Mouse (Mus musculus) MEL (cell line): Measurements from ENCODE around the gene Wars2. TPM values are rescaled to one million over a fixed set of nuclear protein-coding genes. Genes with fewer than 3 reads are reported as not detected.

Experiments used
- DNase-seq: peaks from one replicate; pipeline ENCODE4 v3.0.0; 2011; ENCODE audit warnings: low read depth, low spot score
- H3K27ac ChIP-seq: 2 replicates; pipeline ENCODE4 v1.5.1; 2012; ENCODE audit warnings: low read depth, mild to moderate bottlenecking, control low read depth, low read length, moderate library complexity; ENCODE audit not compliant: control insufficient read depth
- H3K27me3 ChIP-seq, 2 experiments: fragments of 150-350 bp in 1 of 2; sonication (generic) in 1 of 2; 2 replicates each; pipeline ENCODE4 v1.6.1; 2012; ENCODE audit warnings: low read length in 2 of 2, mild to moderate bottlenecking in 2 of 2, improper control_type of control experiment in 1 of 2, moderate library complexity in 1 of 2; ENCODE audit not compliant: insufficient read depth in 2 of 2, control insufficient read depth in 1 of 2
- H3K36me3 ChIP-seq, 2 experiments: 2 replicates each; pipeline ENCODE4 v1.6.1; 2012 to 2014; ENCODE audit warnings: low read length in 2 of 2, improper control_type of control experiment in 1 of 2, inconsistent platforms in 1 of 2, mild to moderate bottlenecking in 1 of 2; ENCODE audit not compliant: insufficient read depth in 2 of 2, control insufficient read depth in 1 of 2
- H3K4me1 ChIP-seq, 2 experiments: fragments of 150-350 bp in 1 of 2; sonication (generic) in 1 of 2; 2 replicates each; pipeline ENCODE4 v1.6.1; 2012; ENCODE audit warnings: low read length in 2 of 2, improper control_type of control experiment in 1 of 2, mild to moderate bottlenecking in 1 of 2; ENCODE audit not compliant: insufficient read depth in 2 of 2, control insufficient read depth in 1 of 2
- H3K4me3 ChIP-seq, 2 experiments: fragments of 150-350 bp in 1 of 2; sonication (generic) in 1 of 2; 2 replicates each; pipeline ENCODE4 v1.5.1; 2012; ENCODE audit warnings: low read depth in 2 of 2, low read length in 2 of 2, mild to moderate bottlenecking in 2 of 2, moderate library complexity in 2 of 2, control low read depth in 1 of 2, improper control_type of control experiment in 1 of 2; ENCODE audit not compliant: control insufficient read depth in 1 of 2, insufficient read depth in 1 of 2
- H3K79me2 ChIP-seq: 2 replicates; pipeline ENCODE4 v1.6.1; 2012; ENCODE audit warnings: mild to moderate bottlenecking, low read length, moderate library complexity; ENCODE audit not compliant: control insufficient read depth, poor library complexity, insufficient read depth
- H3K9ac ChIP-seq: 2 replicates; pipeline ENCODE4 v1.6.1; 2012; ENCODE audit warnings: low read depth, mild to moderate bottlenecking, control low read depth, low read length, moderate library complexity; ENCODE audit not compliant: control insufficient read depth, poor library complexity, severe bottlenecking
- H3K9me3 ChIP-seq: fragments of 150-350 bp; sonication (generic); replicated peaks from 2 replicates; pipeline ENCODE4 v1.6.1; 2012; ENCODE audit warnings: mild to moderate bottlenecking, low read length, improper control_type of control experiment, moderate library complexity; ENCODE audit not compliant: insufficient read depth
- CHD2 ChIP-seq: IDR thresholded peaks from 2 replicates; pipeline ENCODE4 v1.6.1; 2011; ENCODE audit warnings: low read length, improper control_type of control experiment
- E2F4 ChIP-seq: IDR thresholded peaks from 2 replicates; pipeline ENCODE4 v1.6.1; 2011; ENCODE audit warnings: low read depth, low read length, improper control_type of control experiment, borderline replicate concordance
- ELF1 ChIP-seq: IDR thresholded peaks from 2 replicates; pipeline ENCODE4 v1.6.1; 2014; ENCODE audit warnings: low read depth, mild to moderate bottlenecking, inconsistent platforms, low read length, improper control_type of control experiment, moderate library complexity
- EP300 ChIP-seq, 2 experiments: IDR thresholded peaks; 2 replicates each; pipeline ENCODE4 v1.6.1; 2011; ENCODE audit warnings: improper control_type of control experiment in 2 of 2, low read length in 2 of 2, low read depth in 1 of 2, mild to moderate bottlenecking in 1 of 2
- ETS1 ChIP-seq: IDR thresholded peaks from 2 replicates; pipeline ENCODE4 v1.6.1; 2012; ENCODE audit warnings: low read depth, mild to moderate bottlenecking, inconsistent platforms, low read length, improper control_type of control experiment, moderate library complexity
- HCFC1 ChIP-seq: IDR thresholded peaks from 2 replicates; pipeline ENCODE4 v1.6.1; 2012; ENCODE audit warnings: low read depth, mild to moderate bottlenecking, inconsistent platforms, low read length, improper control_type of control experiment, moderate library complexity
- JUND ChIP-seq: IDR thresholded peaks from 2 replicates; pipeline ENCODE4 v1.6.1; 2011; ENCODE audit warnings: low read depth, mild to moderate bottlenecking, improper control_type of control experiment, low read length
- KAT2A ChIP-seq: conservative IDR thresholded peaks from 2 replicates; pipeline ENCODE4 v1.6.1; 2012; ENCODE audit warnings: low read depth, low read length, improper control_type of control experiment, inconsistent platforms
- MAFK ChIP-seq: IDR thresholded peaks from 2 replicates; pipeline ENCODE4 v1.6.1; 2011; ENCODE audit warnings: low read depth, mild to moderate bottlenecking, low read length, improper control_type of control experiment, borderline replicate concordance
- MAX ChIP-seq: IDR thresholded peaks from 2 replicates; pipeline ENCODE4 v1.6.1; 2011; ENCODE audit warnings: low read length, improper control_type of control experiment
- MEF2A ChIP-seq: IDR thresholded peaks from 2 replicates; pipeline ENCODE4 v1.6.1; 2014; ENCODE audit warnings: low read depth, mild to moderate bottlenecking, inconsistent platforms, low read length, improper control_type of control experiment; ENCODE audit not compliant: poor library complexity, insufficient replicate concordance, severe bottlenecking; ENCODE audit errors: extremely low read depth
- MXI1 ChIP-seq: IDR thresholded peaks from 2 replicates; pipeline ENCODE4 v1.6.1; 2011; ENCODE audit warnings: mild to moderate bottlenecking, low read depth, low read length, improper control_type of control experiment
- MYC ChIP-seq: IDR thresholded peaks from 2 replicates; pipeline ENCODE4 v1.6.1; 2011; ENCODE audit warnings: low read depth, mild to moderate bottlenecking, low read length, improper control_type of control experiment, moderate library complexity
- NELFE ChIP-seq: IDR thresholded peaks from 2 replicates; pipeline ENCODE4 v1.6.1; 2011; ENCODE audit warnings: low read depth, low read length, improper control_type of control experiment
- NRF1 ChIP-seq: IDR thresholded peaks from 2 replicates; pipeline ENCODE4 v1.6.1; 2014; ENCODE audit warnings: low read depth, mild to moderate bottlenecking, inconsistent platforms, low read length, improper control_type of control experiment, moderate library complexity; ENCODE audit not compliant: poor library complexity, insufficient read depth, severe bottlenecking
- POLR2AphosphoS2 ChIP-seq: IDR thresholded peaks from 2 replicates; pipeline ENCODE4 v1.6.1; 2011; ENCODE audit warnings: low read length, improper control_type of control experiment
- POLR2AphosphoS5 ChIP-seq: IDR thresholded peaks from 2 replicates; pipeline ENCODE4 v1.6.1; 2012; ENCODE audit warnings: low read depth, borderline replicate concordance, mild to moderate bottlenecking, inconsistent platforms, low read length, moderate library complexity, mixed read lengths
- RAD21 ChIP-seq: IDR thresholded peaks from 2 replicates; pipeline ENCODE4 v1.6.1; 2011; ENCODE audit warnings: mild to moderate bottlenecking, low read depth, low read length, improper control_type of control experiment
- SIN3A ChIP-seq: IDR thresholded peaks from 2 replicates; pipeline ENCODE4 v1.6.1; 2012; ENCODE audit warnings: low read length, improper control_type of control experiment, inconsistent platforms
- TAL1 ChIP-seq: IDR thresholded peaks from 2 replicates; pipeline ENCODE4 v1.6.1; 2012; ENCODE audit warnings: mild to moderate bottlenecking, inconsistent platforms, low read length, moderate library complexity, mixed read lengths
- TBP ChIP-seq: IDR thresholded peaks from 2 replicates; pipeline ENCODE4 v1.8.0; 2011; ENCODE audit warnings: low read depth, low read length, improper control_type of control experiment
- TCF12 ChIP-seq: IDR thresholded peaks from 2 replicates; pipeline ENCODE4 v1.6.1; 2014; ENCODE audit warnings: low read depth, mild to moderate bottlenecking, inconsistent platforms, low read length, improper control_type of control experiment, moderate library complexity
- UBTF ChIP-seq: IDR thresholded peaks from 2 replicates; pipeline ENCODE4 v1.6.1; 2012; ENCODE audit warnings: low read depth, mild to moderate bottlenecking, inconsistent platforms, low read length, improper control_type of control experiment, moderate library complexity, borderline replicate concordance; ENCODE audit not compliant: insufficient read depth
- USF1 ChIP-seq: IDR thresholded peaks from 2 replicates; pipeline ENCODE4 v1.6.1; 2014; ENCODE audit warnings: low read depth, mild to moderate bottlenecking, inconsistent platforms, low read length, improper control_type of control experiment, moderate library complexity
- ZC3H11A ChIP-seq: IDR thresholded peaks from 2 replicates; pipeline ENCODE4 v1.6.1; 2012; ENCODE audit warnings: low read depth, mild to moderate bottlenecking, inconsistent platforms, low read length, improper control_type of control experiment
- ZKSCAN1 ChIP-seq: IDR thresholded peaks from 2 replicates; pipeline ENCODE4 v1.6.1; 2012; ENCODE audit warnings: low read depth, mild to moderate bottlenecking, inconsistent platforms, low read length, improper control_type of control experiment, moderate library complexity
- ZMIZ1 ChIP-seq: IDR thresholded peaks from 2 replicates; pipeline ENCODE4 v1.6.1; 2012; ENCODE audit warnings: low read depth, mild to moderate bottlenecking, inconsistent platforms, low read length, improper control_type of control experiment, moderate library complexity
- ZNF384 ChIP-seq: IDR thresholded peaks from 2 replicates; pipeline ENCODE4 v1.6.1; 2012; ENCODE audit warnings: low read depth, mild to moderate bottlenecking, inconsistent platforms, low read length, improper control_type of control experiment
- polyA plus RNA-seq, 2 experiments: library from polyadenylated mRNA; stranded (reverse) in 1 of 2; unstranded in 1 of 2; fragments of >175 nt in 1 of 2; fragments of >200 nt in 1 of 2; gene quantifications; 2 replicates each; pipeline versions ENCODE4 v1.2.1 to v1.2.4; 2012; ENCODE audit warnings: low replicate concordance in 2 of 2, low read depth in 1 of 2; ENCODE audit not compliant: insufficient read length in 2 of 2, insufficient read depth in 1 of 2, missing spikeins in 1 of 2
- total RNA-seq: library from RNA; depleted of rRNA; stranded (reverse); fragments of 300-350 nt; gene quantifications from 2 replicates; pipeline ENCODE4 v1.2.3, GENCODE M21; 2012

Wars2 gene
- total and polyA plus RNA-seq, 3 experiments = 8.8 to 11.4 TPM; not detected in 1

DNA sequence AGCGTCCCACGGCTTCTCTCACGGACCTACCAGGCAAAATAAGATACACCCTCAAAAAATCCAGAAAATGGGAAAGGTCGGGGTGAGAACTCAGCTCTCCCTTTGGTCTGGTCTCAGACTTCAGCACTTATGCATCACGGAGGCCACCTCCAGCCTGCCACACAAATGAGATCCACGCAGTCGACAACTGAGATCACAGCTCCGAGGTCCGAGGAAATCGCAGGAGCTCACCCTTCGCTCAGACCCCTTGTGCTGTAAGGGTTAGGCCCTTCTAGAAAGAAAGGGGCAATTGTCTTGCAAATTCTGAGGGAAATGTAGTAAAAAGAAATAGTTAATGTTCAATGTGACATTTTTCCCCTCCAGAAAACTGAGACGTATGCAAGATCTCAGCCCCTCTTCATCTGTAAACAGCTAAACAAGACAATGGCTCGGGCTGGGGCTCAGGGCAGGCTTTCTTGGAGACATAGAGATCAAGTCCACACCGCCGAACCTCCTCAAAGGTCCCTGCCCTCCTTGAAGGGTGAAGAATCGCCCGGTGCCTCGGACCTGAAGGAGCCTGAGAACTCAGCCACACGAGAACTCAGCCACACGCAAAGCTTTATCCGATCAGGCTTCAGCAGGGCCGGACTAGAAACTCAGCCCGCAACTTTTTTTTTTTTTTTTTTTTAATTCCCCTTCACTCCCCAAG, 94.4 kb downstream of the Wars2 start:
- H3K27ac ChIP-seq = no peak overlapping the region
- H3K9ac ChIP-seq = no peak overlapping the region
- no peaks in the 10 kb centered on the region for H3K9me3 ChIP-seq
- DNase-seq = no peak
- H3K79me2 ChIP-seq = no peaks in the 10 kb centered on the region
- no peak for TF ChIP-seq HCFC1
- no peak for TF ChIP-seq JUND
- no peak for TF ChIP-seq ZMIZ1
- TF ChIP-seq UBTF = no peak
- TF ChIP-seq KAT2A = no peak
- TF ChIP-seq MAX = no peak
- TF ChIP-seq EP300 (IDR thresholded peaks at IDR 0.05; ENCODE audit: low read depth in 1 of 2, low read length in 2 of 2) = no peak
- TF ChIP-seq TAL1 = no peak
- TF ChIP-seq MEF2A = no peak
- no peak for TF ChIP-seq MYC
- no peak for TF ChIP-seq NRF1
- TF ChIP-seq MXI1 = no peak
- TF ChIP-seq ZNF384 = no peak
- TF ChIP-seq ZKSCAN1 = no peak
- no peak for TF ChIP-seq TBP
- peaks cover 0 to 2% of the 10 kb centered on the region in 2 experiments; a peak in 1 of 4 replicates for H3K27me3 ChIP-seq
- no peaks in the 10 kb centered on the region for H3K36me3 ChIP-seq
- 0 out of 4 replicates have a peak, but pooled peaks cover 0 to 5% of the 10 kb centered on the region in 2 experiments for H3K4me1 ChIP-seq
- no peak overlapping the region for H3K4me3 ChIP-seq

GRCm38 (mm10) chr3:99235804-99236755, 95.2 kb downstream of the Wars2 start:
- 0 out of 4 replicates have a peak, but pooled peaks cover 0 to 5% of the 10 kb centered on the region in 2 experiments for H3K4me1 ChIP-seq
- H3K36me3 ChIP-seq = no peaks in the 10 kb centered on the region
- H3K79me2 ChIP-seq = no peaks in the 10 kb centered on the region
- no peaks in the 10 kb centered on the region for H3K9me3 ChIP-seq
- TF ChIP-seq CHD2 (no peak), USF1 (no peak), RAD21 (no peak), HCFC1 (no peak), ZC3H11A (no peak), MAX (no peak), ZMIZ1 (no peak), EP300 (IDR thresholded peaks at IDR 0.05; ENCODE audit: low read depth in 1 of 2, low read length in 2 of 2) (no peak), POLR2AphosphoS5 (no peak), MEF2A (no peak), POLR2AphosphoS2 (no peak), ETS1 (no peak), ELF1 (no peak), E2F4 (no peak), SIN3A (no peak), NELFE (no peak), MAFK (no peak), TCF12 (no peak)
- no peak overlapping the region for H3K4me3 ChIP-seq
- no peak overlapping the region for H3K27ac ChIP-seq
- H3K27me3 ChIP-seq = peaks cover 0 to 2% of the 10 kb centered on the region in 2 experiments; a peak in 1 of 4 replicates
- no peak overlapping the region for H3K9ac ChIP-seq
- no peak for DNase-seq
